Mouse (Mus musculus) midbrain, embryonic 16.5 days (tissue): ENCODE results near the gene Fam49a. TPM values are rescaled to one million over a fixed set of nuclear protein-coding genes. Genes with fewer than 3 reads are reported as not detected.

Experiments
- ATAC-seq: fragments of 200-750 bp; cut with Nextera tagmentation; 2 replicates; pipeline ENCODE4 v1.8.0; 2017; ENCODE audit warnings: moderate TSS enrichment
- H3K27ac ChIP-seq: fragments of 300-500 bp; sonication (generic); 2 replicates; pipeline ENCODE4 v1.5.1; 2014; ENCODE audit warnings: mild to moderate bottlenecking, low read length, mixed read lengths
- H3K27me3 ChIP-seq: fragments of 300-500 bp; sonication (generic); 2 replicates; pipeline ENCODE4 v1.6.1; 2014; ENCODE audit warnings: low read depth, low read length, mixed read lengths; ENCODE audit not compliant: control insufficient read depth, insufficient read depth
- H3K36me3 ChIP-seq: fragments of 300-500 bp; sonication (generic); 2 replicates; pipeline ENCODE4 v1.6.1; 2014; ENCODE audit warnings: mild to moderate bottlenecking, low read length, moderate library complexity, mixed read lengths; ENCODE audit not compliant: control insufficient read depth, insufficient read depth
- H3K4me1 ChIP-seq: fragments of 300-500 bp; sonication (generic); 2 replicates; pipeline ENCODE4 v1.6.1; 2014; ENCODE audit warnings: mild to moderate bottlenecking, low read length, mixed read lengths; ENCODE audit not compliant: control insufficient read depth, insufficient read depth
- H3K4me2 ChIP-seq: fragments of 300-500 bp; sonication (generic); 2 replicates; pipeline ENCODE4 v1.6.1; 2014; ENCODE audit warnings: mild to moderate bottlenecking, low read length, mixed read lengths
- H3K4me3 ChIP-seq: fragments of 300-500 bp; sonication (generic); 2 replicates; pipeline ENCODE4 v1.5.1; 2014; ENCODE audit warnings: low read depth, mild to moderate bottlenecking, low read length, moderate library complexity, mixed read lengths
- H3K9ac ChIP-seq: fragments of 300-500 bp; sonication (generic); 2 replicates; pipeline ENCODE4 v1.6.1; 2014; ENCODE audit warnings: low read depth, low read length, mixed read lengths
- H3K9me3 ChIP-seq: fragments of 300-500 bp; sonication (generic); replicated peaks from 2 replicates; pipeline ENCODE4 v1.6.1; 2014; ENCODE audit warnings: mild to moderate bottlenecking, low read length, mixed read lengths; ENCODE audit not compliant: control insufficient read depth, poor library complexity, severe bottlenecking
- WGBS: fragments of 180-500 bp; shearing (Covaris S2); extraction: QIAGEN DNeasy Blood & Tissue Kit; methylation state at CpG from one replicate; pipeline ENCODE4 v1.1.7; 2014; 5-methylcytosine and 5-hydroxymethylcytosine counted together
- polyA plus RNA-seq: library from polyadenylated mRNA; unstranded; fragments of >200 nt; fragmentation: Nextera tagmentation; extraction: Ambion mirVana; gene quantifications from 2 replicates; pipeline ENCODE4 v1.2.1, GENCODE M21; 2015

Fam49a gene
- polyA plus RNA-seq, 1 experiment from 2014 or later: 72.1 TPM

GRCm38 (mm10) chr12:12260979-12261960 lies 669 bp upstream of the Fam49a start:
- Histone ChIP-seq H3K36me3 (no peaks in the 10 kb centered on the region), H3K9ac (peak overlapping the region; percentile 95), H3K27ac (no peak overlapping the region; the same call in 1 of the 2 replicates), H3K9me3 (no peaks in the 10 kb centered on the region), H3K4me1 (peaks cover 33% of the 10 kb centered on the region), H3K27me3 (no peaks in the 10 kb centered on the region), H3K4me2 (peak overlapping the region; percentile 85), H3K4me3 (peak overlapping the region; percentile 77)
- 66% methylated on average over 9 of the region's 9 CpGs for whole genome bisulfite sequencing
- peak; percentile 44 for ATAC-seq

- ATAC-seq: peak; percentile 55
- WGBS: 0% methylated on average over 1 of the region's 1 CpGs
- peaks cover 36% of the 10 kb centered on the region for H3K4me1 ChIP-seq
Measured at GRCm38 (mm10) chr12:12263371-12263791, 1.4 kb downstream of the Fam49a start.

DNA sequence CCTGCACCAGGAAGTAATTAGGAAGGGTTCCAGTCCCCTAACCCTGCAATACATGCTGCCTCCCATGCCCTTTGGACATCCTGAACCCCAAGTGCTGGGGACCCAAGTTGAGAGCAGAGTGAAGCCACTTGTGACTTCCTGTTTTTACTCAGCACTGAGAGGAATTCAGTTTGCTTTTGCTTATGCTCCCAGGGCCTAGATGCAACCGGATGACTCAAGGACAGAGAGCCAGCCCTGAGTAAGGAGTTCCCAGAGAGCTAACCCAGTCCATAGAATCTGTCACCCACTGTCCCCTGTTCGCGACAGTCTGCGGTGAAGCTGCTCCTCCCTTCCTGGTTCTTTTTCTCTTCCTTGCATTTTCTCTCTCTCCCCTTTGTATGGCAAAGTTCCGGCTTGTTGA lies 2.2 kb downstream of the Fam49a start:
- H3K27ac ChIP-seq: no peak overlapping the region; the same call in 1 of the 2 replicates
- no peak for ATAC-seq
- H3K4me2 ChIP-seq: peak overlapping the region; percentile 85
- no peaks in the 10 kb centered on the region for H3K27me3 ChIP-seq
- H3K9ac ChIP-seq: peak overlapping the region; percentile 45; the same call in 1 of the 2 replicates
- H3K4me3 ChIP-seq: peak overlapping the region; percentile 77
- H3K36me3 ChIP-seq: no peaks in the 10 kb centered on the region
- 80% methylated on average over 5 of the region's 5 CpGs for WGBS
- no peaks in the 10 kb centered on the region for H3K9me3 ChIP-seq
- H3K4me1 ChIP-seq: peaks cover 36% of the 10 kb centered on the region

More at GRCm38 (mm10) chr12:12263371-12263791, 1.4 kb downstream of the Fam49a start:
- peak overlapping the region; percentile 77 for H3K4me3 ChIP-seq
- H3K9me3 ChIP-seq: no peaks in the 10 kb centered on the region
- H3K27ac ChIP-seq: peak overlapping the region; percentile 82
- peak overlapping the region; percentile 85 for H3K4me2 ChIP-seq
- H3K36me3 ChIP-seq: no peaks in the 10 kb centered on the region
- no peaks in the 10 kb centered on the region for H3K27me3 ChIP-seq
- H3K9ac ChIP-seq: peak overlapping the region; percentile 95

GRCm38 (mm10) chr12:12266552-12266951 lies 4.6 kb downstream of the Fam49a start:
- no peak overlapping the region for H3K4me2 ChIP-seq
- ATAC-seq: no peak
- H3K27me3 ChIP-seq: no peaks in the 10 kb centered on the region
- WGBS: 57% methylated on average over 1 of the region's 1 CpGs
- H3K9me3 ChIP-seq: no peaks in the 10 kb centered on the region
- no peak overlapping the region for H3K27ac ChIP-seq
- H3K9ac ChIP-seq: no peak overlapping the region
- no peaks in the 10 kb centered on the region for H3K36me3 ChIP-seq
- H3K4me1 ChIP-seq: peaks cover 32% of the 10 kb centered on the region
- no peak overlapping the region for H3K4me3 ChIP-seq

GRCm38 (mm10) chr12:12270495-12270894 lies 8.6 kb downstream of the Fam49a start:
- H3K36me3 ChIP-seq: no peaks in the 10 kb centered on the region

GRCm38 (mm10) chr12:12274115-12274514 lies 12.2 kb downstream of the Fam49a start:
- Histone ChIP-seq H3K4me2 (no peak overlapping the region), H3K27ac (no peak overlapping the region), H3K27me3 (no peaks in the 10 kb centered on the region), H3K4me1 (no peaks in the 10 kb centered on the region), H3K9ac (no peak overlapping the region), H3K4me3 (no peak overlapping the region), H3K9me3 (no peaks in the 10 kb centered on the region), H3K36me3 (no peaks in the 10 kb centered on the region)
- WGBS: 27% methylated on average over 6 of the region's 6 CpGs
- no peak for ATAC-seq

More at GRCm38 (mm10) chr12:12270495-12270894, 8.6 kb downstream of the Fam49a start:
- Histone ChIP-seq H3K27ac (no peak overlapping the region), H3K27me3 (no peaks in the 10 kb centered on the region), H3K9ac (no peak overlapping the region), H3K4me1 (peaks cover 5% of the 10 kb centered on the region), H3K9me3 (no peaks in the 10 kb centered on the region), H3K4me3 (no peak overlapping the region), H3K4me2 (no peak overlapping the region)
- no peak for ATAC-seq
- WGBS: 83% methylated on average over 3 of the region's 3 CpGs

DNA sequence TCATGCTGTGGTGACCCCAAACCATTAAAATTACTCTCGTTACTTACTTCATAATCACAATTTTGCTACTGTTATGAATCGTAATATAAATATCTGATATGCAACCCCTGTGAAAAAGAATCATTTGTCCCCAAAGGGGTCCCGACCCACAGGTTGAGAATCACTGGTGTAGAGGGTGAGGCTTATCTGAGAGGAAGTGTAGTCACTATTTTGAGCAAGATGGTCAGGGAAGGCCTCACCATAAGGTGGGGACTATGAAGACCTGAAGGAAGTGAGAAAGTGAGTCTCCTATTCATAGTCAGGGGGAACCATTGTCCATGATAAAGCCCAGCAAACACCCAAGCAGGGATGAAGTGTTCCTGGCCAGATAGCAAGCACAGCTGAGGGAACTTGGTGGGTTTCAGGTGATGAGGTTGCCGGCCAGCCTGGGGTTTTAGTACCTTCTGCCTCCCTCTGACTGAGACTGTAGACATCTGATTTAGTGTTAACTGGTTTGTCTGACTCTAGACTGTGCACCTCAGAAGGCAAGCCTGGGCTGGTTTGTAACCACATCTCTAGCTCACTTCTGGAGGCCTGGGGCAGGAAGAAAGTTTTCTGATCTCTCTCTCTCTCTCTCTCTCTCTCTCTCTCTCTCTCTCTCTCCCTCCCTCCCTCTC lies 13.3 kb downstream of the Fam49a start:
- no peak for ATAC-seq
- Histone ChIP-seq H3K27ac (no peak overlapping the region), H3K9ac (no peak overlapping the region), H3K4me2 (no peak overlapping the region), H3K4me1 (no peaks in the 10 kb centered on the region), H3K27me3 (no peaks in the 10 kb centered on the region), H3K36me3 (no peaks in the 10 kb centered on the region), H3K9me3 (no peaks in the 10 kb centered on the region), H3K4me3 (no peak overlapping the region)
- 91% methylated on average over 4 of the region's 4 CpGs for WGBS

GRCm38 (mm10) chr12:12277741-12278463 lies 16.0 kb downstream of the Fam49a start:
- H3K4me2 ChIP-seq: no peak overlapping the region
- no peak overlapping the region for H3K4me3 ChIP-seq
- 83% methylated on average over 4 of the region's 4 CpGs for WGBS
- no peak overlapping the region for H3K27ac ChIP-seq
- H3K27me3 ChIP-seq: no peaks in the 10 kb centered on the region
- H3K4me1 ChIP-seq: no peaks in the 10 kb centered on the region
- no peak overlapping the region for H3K9ac ChIP-seq
- no peak for ATAC-seq
- H3K36me3 ChIP-seq: no peaks in the 10 kb centered on the region
- H3K9me3 ChIP-seq: no peaks in the 10 kb centered on the region
